Mouse (Mus musculus): ENCODE measurements around the gene Brip1. TPM values are rescaled to one million over a fixed set of nuclear protein-coding genes. Genes with fewer than 3 reads are reported as not detected.
A peak's percentile ranks its signal among the peaks of the same experiment; 100 is the strongest.
"Not testable (repeated sequence)": the region's sequence is repeated elsewhere in the genome, so short reads cannot be mapped to it uniquely, and the experiment has no call there.

Brip1 gene
- total RNA-seq (2017), result 20.9 and 23.9 TPM in 2 replicates

DNA sequence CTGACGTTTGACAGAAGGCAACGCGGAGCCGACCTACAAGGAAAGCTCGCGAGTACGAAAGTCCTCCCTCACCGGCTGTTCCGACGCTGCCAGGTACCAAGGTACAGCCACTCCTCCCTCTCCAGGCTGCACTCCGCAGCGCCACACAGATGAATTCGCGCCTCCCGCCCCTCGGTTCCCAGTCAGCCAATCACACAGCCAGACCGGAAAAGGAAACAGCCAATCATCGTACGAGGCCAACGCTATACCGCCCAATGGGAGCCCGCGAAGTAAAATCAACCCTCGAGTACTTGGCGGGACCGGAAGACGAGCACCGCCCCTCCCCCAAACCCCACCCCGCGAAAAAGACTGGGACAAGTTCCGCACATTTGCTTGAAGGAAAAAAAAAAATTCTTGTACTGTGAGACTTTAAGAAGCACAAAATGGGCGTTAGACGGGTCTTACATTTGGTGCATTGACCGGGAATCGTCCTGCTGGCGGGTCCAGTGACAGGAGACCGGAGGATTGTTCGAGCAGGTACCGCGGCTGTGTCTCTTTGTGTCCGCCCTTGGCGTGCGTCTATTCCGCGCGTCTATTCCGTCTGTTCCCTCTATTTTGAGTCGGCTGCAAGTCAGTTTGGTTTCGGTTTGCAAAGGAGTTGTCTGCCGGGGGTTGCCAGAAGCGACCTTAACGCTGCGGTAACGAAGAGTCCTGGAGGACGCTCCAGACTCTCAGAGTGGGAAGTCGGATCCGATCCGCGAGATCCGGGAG, at the start of gene Brip1:
Gene Brip1, minus strand, starts transcription at position 157 of the 750 bp plus-strand sequence.
- peak; percentile 97 to 99 for ATAC-seq (replicated peaks in 1 of 2; ENCODE audit: insufficient read depth in 1 of 2, low FRiP score in 2 of 2, low TSS enrichment in 1 of 2, low read depth in 1 of 2, poor library complexity in 2 of 2, severe bottlenecking in 2 of 2)

DNA sequence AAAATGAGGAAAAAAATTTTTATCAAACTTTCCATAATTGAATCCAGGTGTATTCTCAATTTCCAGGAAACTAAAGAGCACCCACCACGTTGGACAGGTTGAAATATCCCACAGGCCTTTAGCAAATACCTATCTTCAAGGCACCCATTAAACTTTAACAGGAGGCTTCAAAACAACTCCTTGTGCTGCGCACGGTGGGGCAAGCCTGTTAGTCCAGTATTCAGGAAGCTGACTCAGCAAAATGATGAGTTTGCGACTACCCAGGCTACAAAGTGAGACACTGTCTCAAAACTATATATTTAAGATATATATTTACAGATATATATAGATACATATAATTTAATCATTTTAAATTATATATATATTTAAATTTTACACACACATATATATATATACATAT, 31.5 kb upstream of the Brip1 start:
- ATAC-seq (replicated peaks in 1 of 2; ENCODE audit: insufficient read depth in 1 of 2, low FRiP score in 2 of 2, low TSS enrichment in 1 of 2, low read depth in 1 of 2, poor library complexity in 2 of 2, severe bottlenecking in 2 of 2), result no peak

DNA sequence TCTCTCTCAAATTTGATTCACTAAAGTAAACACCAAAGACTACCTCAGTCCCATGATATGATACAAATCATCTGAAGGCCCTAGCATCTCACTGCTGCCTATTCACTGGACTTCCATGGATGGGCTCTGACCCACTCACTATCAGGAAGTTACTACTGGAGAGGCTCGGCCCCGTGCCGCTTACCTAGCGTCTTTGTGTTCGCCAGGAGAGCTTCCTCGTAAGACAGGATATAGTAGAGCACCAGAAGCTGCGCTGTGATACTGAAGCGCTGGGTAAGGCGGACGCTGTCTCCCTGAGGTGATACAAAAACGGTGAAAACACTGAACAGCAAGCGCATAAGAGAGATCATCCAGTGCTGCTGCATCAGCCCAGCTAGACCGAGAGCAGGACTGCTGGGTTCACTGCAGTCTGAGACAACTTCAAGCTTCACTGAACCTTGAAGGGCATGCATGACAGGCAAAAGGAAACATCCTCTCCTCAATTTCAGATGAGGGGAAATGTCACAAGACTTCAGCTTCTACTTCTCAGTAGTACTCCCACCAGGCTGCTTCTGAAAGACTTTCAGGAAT, 30.9 kb upstream of the Brip1 start:
- no peak for ATAC-seq (replicated peaks in 1 of 2; ENCODE audit: insufficient read depth in 1 of 2, low FRiP score in 2 of 2, low TSS enrichment in 1 of 2, low read depth in 1 of 2, poor library complexity in 2 of 2, severe bottlenecking in 2 of 2)

DNA sequence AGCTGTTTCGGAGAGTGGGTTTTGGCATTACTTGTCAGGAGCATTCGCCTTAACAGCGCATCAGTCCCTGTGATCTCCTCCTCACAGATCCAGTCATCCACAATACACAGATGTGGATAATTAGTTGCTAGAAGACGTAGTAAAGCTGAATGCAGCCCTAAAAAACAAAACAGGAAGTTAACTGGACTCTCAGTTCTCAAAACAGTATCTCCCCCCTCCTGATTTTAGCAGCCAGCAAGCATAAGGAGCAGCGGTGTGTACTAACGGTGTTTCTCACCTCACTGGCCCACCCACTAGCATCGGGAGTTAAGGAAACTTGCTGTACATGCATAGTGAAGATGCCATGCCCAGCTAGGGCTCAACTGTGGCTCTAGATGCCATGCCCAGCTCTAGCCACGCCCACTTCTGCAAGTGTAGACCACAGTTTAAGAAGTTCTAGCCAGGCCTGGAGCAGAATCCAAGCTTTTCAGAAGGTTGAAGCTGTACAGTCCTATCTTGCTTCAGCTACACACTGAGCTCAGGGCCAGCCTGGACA, 25.7 kb upstream of the Brip1 start:
- no peak for ATAC-seq (replicated peaks in 1 of 2; ENCODE audit: insufficient read depth in 1 of 2, low FRiP score in 2 of 2, low TSS enrichment in 1 of 2, low read depth in 1 of 2, poor library complexity in 2 of 2, severe bottlenecking in 2 of 2)

DNA sequence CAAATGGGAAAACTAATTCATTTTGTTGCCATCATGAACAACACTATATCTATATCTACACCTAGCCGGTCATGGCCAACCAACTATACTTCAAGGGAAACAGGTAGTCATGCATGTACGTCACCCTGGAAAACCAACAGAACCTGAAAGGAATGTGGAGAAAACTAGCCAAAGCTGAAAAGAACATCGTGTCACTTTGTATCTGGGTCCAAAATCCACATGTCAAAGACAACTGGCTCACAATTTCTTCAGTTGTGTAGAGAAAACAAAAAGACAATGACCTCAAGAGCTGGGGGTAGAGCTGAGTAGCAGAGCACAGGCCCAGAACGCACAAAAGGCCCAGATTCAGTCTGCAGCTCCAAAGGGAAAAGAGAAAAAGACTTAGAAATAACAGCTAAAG, 24.8 kb upstream of the Brip1 start:
- ATAC-seq (replicated peaks in 1 of 2; ENCODE audit: insufficient read depth in 1 of 2, low FRiP score in 2 of 2, low TSS enrichment in 1 of 2, low read depth in 1 of 2, poor library complexity in 2 of 2, severe bottlenecking in 2 of 2), result no peak

DNA sequence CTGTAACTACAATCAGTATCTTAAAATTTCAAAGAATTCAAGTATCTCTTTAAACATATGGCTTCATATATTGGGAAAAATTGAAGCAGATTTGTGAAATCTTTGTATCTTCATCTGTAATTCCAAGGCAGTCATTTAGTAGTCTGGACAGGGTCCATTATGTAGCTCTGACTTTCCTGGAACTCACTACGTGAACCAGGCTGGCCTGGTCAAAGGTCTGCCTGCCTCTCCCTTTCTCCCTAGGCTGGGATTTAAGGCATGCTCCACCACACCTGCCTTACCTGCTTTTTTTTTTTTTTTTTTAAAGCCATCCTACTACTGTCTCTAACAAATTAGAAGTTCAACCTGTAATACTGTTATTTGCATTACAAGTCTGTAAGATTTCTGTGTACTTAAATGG, 10.8 kb upstream of the Brip1 start:
- ATAC-seq (replicated peaks in 1 of 2; ENCODE audit: insufficient read depth in 1 of 2, low FRiP score in 2 of 2, low TSS enrichment in 1 of 2, low read depth in 1 of 2, poor library complexity in 2 of 2, severe bottlenecking in 2 of 2), result no peak

DNA sequence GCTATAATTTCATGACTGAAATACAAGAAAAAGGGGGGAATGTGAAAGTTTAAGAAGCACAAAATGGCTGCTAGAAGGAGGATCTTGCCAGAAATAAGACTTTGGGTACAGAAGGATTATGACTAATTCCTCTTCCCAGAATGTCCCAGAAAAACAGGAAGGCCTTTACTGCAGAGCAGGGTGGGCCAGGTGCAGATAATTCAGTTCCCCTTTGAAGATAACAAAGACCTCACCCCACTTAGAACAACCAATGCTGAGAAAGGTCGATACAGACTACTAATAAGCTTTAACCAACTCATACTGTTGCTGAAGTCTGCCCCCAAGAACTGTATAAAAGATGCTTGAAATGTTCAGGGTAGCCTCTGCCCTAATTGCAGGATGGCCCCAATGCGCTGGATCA, 8.1 kb upstream of the Brip1 start:
- no peak for ATAC-seq (replicated peaks in 1 of 2; ENCODE audit: insufficient read depth in 1 of 2, low FRiP score in 2 of 2, low TSS enrichment in 1 of 2, low read depth in 1 of 2, poor library complexity in 2 of 2, severe bottlenecking in 2 of 2)

DNA sequence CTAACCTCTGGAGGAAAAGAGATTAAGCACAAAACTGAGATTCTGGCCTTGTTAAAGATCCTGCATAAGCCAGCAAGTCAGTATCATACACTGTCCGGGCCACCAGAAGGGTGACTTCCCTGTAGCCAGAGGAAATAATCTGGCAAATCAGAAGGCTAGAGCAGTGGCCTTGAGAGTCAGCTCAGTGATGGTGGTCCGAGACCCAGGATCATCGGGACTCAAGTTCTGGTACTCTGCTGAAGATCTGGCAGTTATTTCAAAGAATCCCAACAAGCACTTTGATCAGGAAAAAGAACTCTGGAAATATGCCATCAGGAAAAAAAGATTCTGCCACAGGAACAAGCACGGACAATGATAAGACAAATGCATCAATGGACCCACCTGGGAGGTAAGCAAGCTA, 4.9 kb upstream of the Brip1 start:
- no peak for ATAC-seq (replicated peaks in 1 of 2; ENCODE audit: insufficient read depth in 1 of 2, low FRiP score in 2 of 2, low TSS enrichment in 1 of 2, low read depth in 1 of 2, poor library complexity in 2 of 2, severe bottlenecking in 2 of 2)

DNA sequence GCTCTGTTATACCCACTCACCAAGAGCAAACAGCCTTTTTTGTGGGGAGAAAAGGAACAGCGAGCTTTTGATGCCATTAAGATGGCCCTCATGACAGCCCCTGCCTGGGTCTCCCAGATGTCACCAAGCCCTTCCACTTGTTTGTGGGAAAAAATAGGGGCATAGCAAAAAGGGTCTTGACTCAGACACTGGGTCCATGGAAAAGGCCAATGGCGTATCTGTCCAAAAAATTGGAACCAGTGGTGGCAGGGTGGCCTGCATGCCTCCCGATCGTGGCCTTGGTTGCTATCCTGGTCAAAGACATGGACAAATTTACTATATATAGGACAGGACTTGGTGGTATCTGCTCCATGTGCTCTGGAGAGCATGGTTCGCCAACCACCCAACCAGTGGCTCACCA, 4.0 kb upstream of the Brip1 start:
- ATAC-seq (replicated peaks in 1 of 2; ENCODE audit: insufficient read depth in 1 of 2, low FRiP score in 2 of 2, low TSS enrichment in 1 of 2, low read depth in 1 of 2, poor library complexity in 2 of 2, severe bottlenecking in 2 of 2), result no peak

GRCm38 (mm10) chr11:86201901-86202675, 1.1 kb upstream of the Brip1 start:
- ATAC-seq (replicated peaks in 1 of 2; ENCODE audit: insufficient read depth in 1 of 2, low FRiP score in 2 of 2, low TSS enrichment in 1 of 2, low read depth in 1 of 2, poor library complexity in 2 of 2, severe bottlenecking in 2 of 2), result no peak

DNA sequence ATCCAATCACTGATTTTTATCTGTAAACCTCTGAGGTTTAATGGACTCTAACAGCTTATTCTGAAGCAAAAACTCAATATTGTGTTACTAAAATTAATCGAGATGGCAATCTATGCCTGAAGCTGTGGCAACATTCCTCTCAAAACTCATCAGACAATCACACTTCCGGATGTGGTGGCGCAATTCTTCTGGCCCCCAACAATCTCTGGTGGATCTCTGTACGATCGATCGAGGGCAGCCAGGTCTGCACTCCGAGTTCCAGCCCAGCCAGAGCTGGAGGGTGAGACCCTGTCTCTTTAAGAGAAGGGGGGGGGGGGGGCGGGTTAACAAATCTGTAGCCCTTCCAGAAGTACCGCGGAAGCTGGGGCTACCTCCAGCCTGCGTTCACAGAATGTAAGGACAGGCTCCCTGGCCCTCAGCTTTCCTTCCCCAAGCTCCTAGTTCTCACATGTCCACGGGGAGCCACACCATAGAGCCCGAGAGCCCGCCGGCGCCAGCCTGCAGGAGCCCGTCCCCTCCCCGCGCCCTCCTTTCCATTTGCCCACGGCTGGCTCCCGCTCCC, 452 bp downstream of the Brip1 start:
- peak in 1 of 2 experiments; percentile 29; a peak in 3 of 4 replicates for ATAC-seq (replicated peaks in 1 of 2; ENCODE audit: insufficient read depth in 1 of 2, low FRiP score in 2 of 2, low TSS enrichment in 1 of 2, low read depth in 1 of 2, poor library complexity in 2 of 2, severe bottlenecking in 2 of 2)

DNA sequence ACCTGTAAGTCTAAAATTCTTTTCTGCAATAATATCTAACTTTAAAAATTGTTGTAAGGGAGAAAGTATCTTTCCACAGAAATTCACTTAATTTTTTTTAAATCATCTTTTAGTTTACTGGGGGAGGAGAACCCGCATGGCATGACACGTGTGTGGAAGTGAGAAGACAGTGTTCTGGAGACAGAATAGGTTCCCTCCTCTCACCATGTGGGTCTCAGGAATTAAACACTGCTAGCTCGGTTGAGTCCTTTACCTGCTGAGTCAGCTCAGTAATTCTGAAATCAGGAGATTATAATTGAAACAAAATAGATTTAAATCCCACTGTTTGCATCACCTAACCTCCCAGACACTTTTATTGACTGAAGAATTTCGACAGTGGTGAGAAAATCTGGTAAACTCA, 1.3 kb downstream of the Brip1 start:
- no peak for ATAC-seq (replicated peaks in 1 of 2; ENCODE audit: insufficient read depth in 1 of 2, low FRiP score in 2 of 2, low TSS enrichment in 1 of 2, low read depth in 1 of 2, poor library complexity in 2 of 2, severe bottlenecking in 2 of 2)

DNA sequence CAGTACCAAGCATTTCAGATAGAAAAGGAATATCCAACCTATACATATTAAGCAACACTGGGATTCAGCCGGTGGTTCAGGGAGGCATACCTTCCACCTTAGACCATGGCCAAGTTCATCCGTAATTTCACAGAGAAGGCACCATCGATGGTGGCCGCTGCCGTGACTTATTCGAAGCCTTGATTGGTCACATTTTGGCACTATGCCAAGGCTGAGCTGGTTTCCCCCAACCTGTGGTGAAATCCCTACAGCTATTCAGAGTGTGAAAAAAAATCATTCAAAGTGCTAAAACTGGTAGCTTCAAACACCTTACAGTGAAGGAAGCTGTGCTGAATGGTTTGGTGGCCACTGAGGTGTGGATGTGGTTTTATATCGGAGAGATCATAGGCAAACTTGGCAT, 15.8 kb downstream of the Brip1 start:
- ATAC-seq (replicated peaks in 1 of 2; ENCODE audit: insufficient read depth in 1 of 2, low FRiP score in 2 of 2, low TSS enrichment in 1 of 2, low read depth in 1 of 2, poor library complexity in 2 of 2, severe bottlenecking in 2 of 2), result not testable (repeated sequence)

GRCm38 (mm10) chr11:86175833-86176232, 25.2 kb downstream of the Brip1 start:
- ATAC-seq (replicated peaks in 1 of 2; ENCODE audit: insufficient read depth in 1 of 2, low FRiP score in 2 of 2, low TSS enrichment in 1 of 2, low read depth in 1 of 2, poor library complexity in 2 of 2, severe bottlenecking in 2 of 2), result no peak

GRCm38 (mm10) chr11:86174173-86174572, 26.8 kb downstream of the Brip1 start:
- 0 out of 4 replicates have a peak, but pooled peaks of 1 of the 2 experiments have one; percentile 51 for ATAC-seq (replicated peaks in 1 of 2; ENCODE audit: insufficient read depth in 1 of 2, low FRiP score in 2 of 2, low TSS enrichment in 1 of 2, low read depth in 1 of 2, poor library complexity in 2 of 2, severe bottlenecking in 2 of 2)

GRCm38 (mm10) chr11:86170743-86171142, 30.2 kb downstream of the Brip1 start:
- no peak for ATAC-seq (replicated peaks in 1 of 2; ENCODE audit: insufficient read depth in 1 of 2, low FRiP score in 2 of 2, low TSS enrichment in 1 of 2, low read depth in 1 of 2, poor library complexity in 2 of 2, severe bottlenecking in 2 of 2)

- ATAC-seq (replicated peaks in 1 of 2; ENCODE audit: insufficient read depth in 1 of 2, low FRiP score in 2 of 2, low TSS enrichment in 1 of 2, low read depth in 1 of 2, poor library complexity in 2 of 2, severe bottlenecking in 2 of 2), result no peak
These were observed 40.7 kb downstream of the Brip1 start for GRCm38 (mm10) chr11:86160251-86160650.

- no peak for ATAC-seq (replicated peaks in 1 of 2; ENCODE audit: insufficient read depth in 1 of 2, low FRiP score in 2 of 2, low TSS enrichment in 1 of 2, low read depth in 1 of 2, poor library complexity in 2 of 2, severe bottlenecking in 2 of 2)
These were observed 42.0 kb downstream of the Brip1 start for GRCm38 (mm10) chr11:86158950-86159349.
